Mouse (Mus musculus) ES-E14 (cell line): Measurements from ENCODE around the gene Cdk17.

Source experiments
- ZC3H11A ChIP-seq: IDR thresholded peaks from 2 replicates; pipeline ENCODE4 v1.6.1; 2012; ENCODE audit warnings: low read depth, mild to moderate bottlenecking, inconsistent platforms, low read length, borderline replicate concordance
- ZNF384 ChIP-seq: IDR thresholded peaks from 2 replicates; pipeline ENCODE4 v1.6.1; 2012; ENCODE audit warnings: low read depth, low read length, inconsistent platforms

DNA sequence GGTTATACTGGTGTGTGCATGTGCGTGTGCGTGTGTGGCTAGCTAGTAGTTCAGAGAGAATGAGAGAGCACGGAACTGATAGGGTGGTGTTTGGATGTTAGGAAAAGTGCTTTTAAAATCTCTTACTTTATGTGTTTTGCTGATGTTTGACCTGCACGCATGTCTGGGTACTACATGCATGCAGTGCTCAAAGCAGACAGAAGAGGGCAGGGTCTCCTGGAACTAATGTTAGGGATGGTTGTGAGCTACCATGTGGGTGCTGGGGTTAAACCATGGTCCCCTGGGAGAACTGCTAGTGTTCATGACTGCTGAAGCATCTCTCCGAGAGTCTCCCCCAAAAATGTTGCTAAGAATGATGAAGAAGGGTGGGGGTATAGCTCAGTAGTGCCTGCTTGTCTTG lies 18.0 kb downstream of the Cdk17 start:
- peak; percentile 38; the same call in 1 of the 2 replicates for TF ChIP-seq ZC3H11A
- TF ChIP-seq ZNF384, result no peak
